Mouse (Mus musculus) ES-Bruce4 (cell line): ENCODE measurements at regions not wholly inside any gene's neighbourhood (a gene's known extent, or its start where the extent isn't known, plus 50 kb on each side); places are given as distances from the start of the nearest gene placed in this dataset.

Experiments
- CTCF ChIP-seq: IDR thresholded peaks from one replicate; pipeline ENCODE4 v1.8.1; 2011; ENCODE audit warnings: low read depth, low read length
- EP300 ChIP-seq: IDR thresholded peaks from 2 replicates; pipeline ENCODE4 v1.6.1; 2011; ENCODE audit warnings: low read depth, low read length; ENCODE audit not compliant: insufficient read depth

DNA sequence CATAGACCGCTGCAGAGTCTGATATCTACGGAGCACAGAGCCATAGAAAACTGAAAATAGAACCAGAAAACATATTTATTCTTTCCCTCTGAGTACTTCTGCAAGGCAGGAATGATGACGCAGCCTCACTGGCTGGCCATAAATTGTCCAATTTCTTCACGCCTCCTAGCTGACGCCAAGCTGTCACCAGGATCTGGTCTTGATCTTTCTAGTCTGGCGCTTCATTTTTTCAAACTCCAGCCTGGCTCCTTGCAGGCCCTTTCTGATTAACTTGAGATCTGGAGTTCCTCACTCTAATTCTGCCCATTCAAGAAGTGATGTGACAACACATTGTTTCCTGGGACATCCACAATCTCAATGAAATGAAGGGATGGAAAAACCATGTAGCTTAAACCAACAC lies 80.1 kb downstream of the Pctp start:
- TF ChIP-seq CTCF (no peak), EP300 (no peak)
